Mouse (Mus musculus) bone marrow macrophage, adult 2 months (primary cell): ENCODE data around the gene 3425401B19Rik.

ENCODE experiments used
- CTCF ChIP-seq: IDR thresholded peaks from 2 replicates; pipeline ENCODE4 v1.5.1; 2012; ENCODE audit warnings: low read depth, mild to moderate bottlenecking, low read length, moderate library complexity
- POLR2A ChIP-seq: IDR thresholded peaks from 2 replicates; pipeline ENCODE4 v1.6.1; 2012; ENCODE audit warnings: mild to moderate bottlenecking, low read depth, low read length, borderline replicate concordance

- TF ChIP-seq CTCF (no peak), POLR2A (no peak)
Measured at GRCm38 (mm10) chr14:32684735-32685105, 373 bp downstream of the 3425401B19Rik start.
